Comparison of ENCODE assay signal across 1 mouse cellular context in genomic region chr5:125370950-125371693, GRCm38 (mm10).
TF ChIP-seq lines count a peak whose summit lies in the region.

No protein-coding gene starts in this region.

TF ChIP-seq in CH12.LX, 34 proteins besides CTCF, POLR2A, EP300 and RAD21:
- TF ChIP-seq E2F4 (IDR thresholded peaks at IDR 0.05; ENCODE audit: insufficient replicate concordance, low read depth, low read length) = no peak
- 0 out of 2 replicates have a peak, but pooled peaks have one; percentile 35 for TF ChIP-seq TBP (conservative IDR thresholded peaks at IDR 0.05; ENCODE audit: low read depth, low read length)
